Mouse (Mus musculus) midbrain, embryonic 16.5 days (tissue): ENCODE data around the gene Ribc1. TPM values are rescaled to one million over a fixed set of nuclear protein-coding genes. Genes with fewer than 3 reads are reported as not detected.
A peak's percentile ranks its signal among the peaks of the same experiment; 100 is the strongest.

ENCODE experiments used
- ATAC-seq: fragments of 200-750 bp; cut with Nextera tagmentation; 2 replicates; pipeline ENCODE4 v1.8.0; 2017; ENCODE audit warnings: moderate TSS enrichment
- H3K27ac ChIP-seq: fragments of 300-500 bp; sonication (generic); 2 replicates; pipeline ENCODE4 v1.5.1; 2014; ENCODE audit warnings: mild to moderate bottlenecking, low read length, mixed read lengths
- H3K27me3 ChIP-seq: fragments of 300-500 bp; sonication (generic); 2 replicates; pipeline ENCODE4 v1.6.1; 2014; ENCODE audit warnings: low read depth, low read length, mixed read lengths; ENCODE audit not compliant: control insufficient read depth, insufficient read depth
- H3K36me3 ChIP-seq: fragments of 300-500 bp; sonication (generic); 2 replicates; pipeline ENCODE4 v1.6.1; 2014; ENCODE audit warnings: mild to moderate bottlenecking, low read length, moderate library complexity, mixed read lengths; ENCODE audit not compliant: control insufficient read depth, insufficient read depth
- H3K4me1 ChIP-seq: fragments of 300-500 bp; sonication (generic); 2 replicates; pipeline ENCODE4 v1.6.1; 2014; ENCODE audit warnings: mild to moderate bottlenecking, low read length, mixed read lengths; ENCODE audit not compliant: control insufficient read depth, insufficient read depth
- H3K4me2 ChIP-seq: fragments of 300-500 bp; sonication (generic); 2 replicates; pipeline ENCODE4 v1.6.1; 2014; ENCODE audit warnings: mild to moderate bottlenecking, low read length, mixed read lengths
- H3K4me3 ChIP-seq: fragments of 300-500 bp; sonication (generic); 2 replicates; pipeline ENCODE4 v1.5.1; 2014; ENCODE audit warnings: low read depth, mild to moderate bottlenecking, low read length, moderate library complexity, mixed read lengths
- H3K9ac ChIP-seq: fragments of 300-500 bp; sonication (generic); 2 replicates; pipeline ENCODE4 v1.6.1; 2014; ENCODE audit warnings: low read depth, low read length, mixed read lengths
- H3K9me3 ChIP-seq: fragments of 300-500 bp; sonication (generic); replicated peaks from 2 replicates; pipeline ENCODE4 v1.6.1; 2014; ENCODE audit warnings: mild to moderate bottlenecking, low read length, mixed read lengths; ENCODE audit not compliant: control insufficient read depth, poor library complexity, severe bottlenecking
- WGBS: fragments of 180-500 bp; shearing (Covaris S2); extraction: QIAGEN DNeasy Blood & Tissue Kit; methylation state at CpG from one replicate; pipeline ENCODE4 v1.1.7; 2014; 5-methylcytosine and 5-hydroxymethylcytosine counted together
- polyA plus RNA-seq: library from polyadenylated mRNA; unstranded; fragments of >200 nt; fragmentation: Nextera tagmentation; extraction: Ambion mirVana; gene quantifications from 2 replicates; pipeline ENCODE4 v1.2.1, GENCODE M21; 2015

Ribc1 gene
- polyA plus RNA-seq, 1 experiment from 2014 or later: 1.9 TPM

DNA sequence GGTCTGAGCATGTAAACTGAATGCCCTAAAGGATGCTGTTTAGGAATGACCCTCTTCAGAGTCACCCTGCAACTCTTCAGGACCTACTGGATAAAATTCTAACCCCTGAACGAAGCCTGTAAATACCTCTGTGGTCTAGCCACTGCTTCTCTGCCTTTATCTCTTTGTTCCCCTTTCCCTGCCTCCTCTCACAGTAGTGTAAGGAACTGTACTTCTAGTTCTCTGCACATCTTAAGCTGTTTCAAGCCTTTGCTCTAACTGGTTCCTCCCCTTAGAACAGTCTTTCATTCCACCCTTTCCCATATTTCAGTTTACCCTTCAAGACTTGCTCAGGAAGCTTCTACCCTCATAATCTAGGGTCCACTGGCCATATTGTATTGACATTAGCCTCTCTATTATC is 8.2 kb downstream of the Ribc1 start:
- H3K9me3 ChIP-seq: no peaks in the 10 kb centered on the region
- H3K27me3 ChIP-seq: peaks cover 14% of the 10 kb centered on the region
- no peak overlapping the region for H3K9ac ChIP-seq
- 89% methylated on average over 1 of the region's 1 CpGs for WGBS
- no peaks in the 10 kb centered on the region; the same call in 1 of the 2 replicates for H3K4me1 ChIP-seq
- no peak overlapping the region for H3K4me3 ChIP-seq
- no peaks in the 10 kb centered on the region for H3K36me3 ChIP-seq
- ATAC-seq: no peak
- no peak overlapping the region for H3K4me2 ChIP-seq
- H3K27ac ChIP-seq: no peak overlapping the region

DNA sequence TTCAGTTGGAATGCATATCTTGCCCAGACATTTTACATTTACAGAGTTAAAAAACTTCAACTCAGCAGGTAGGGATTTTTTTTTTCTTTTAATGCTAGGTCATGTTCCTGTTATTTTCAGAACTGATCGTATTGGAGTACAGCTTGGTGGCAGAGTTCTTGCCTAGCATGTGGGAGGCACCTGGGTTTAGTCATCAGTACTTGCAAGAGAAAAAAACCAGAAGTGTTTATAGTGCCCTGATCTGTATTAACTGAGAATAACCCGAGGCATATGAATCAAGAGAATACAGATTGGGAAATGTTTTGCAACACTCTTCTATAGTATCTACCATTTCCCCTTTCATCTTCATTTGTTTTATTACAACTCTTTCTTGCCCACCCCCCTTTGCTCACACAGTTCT is 13.2 kb downstream of the Ribc1 start:
- Histone ChIP-seq H3K27me3 (peaks cover 27% of the 10 kb centered on the region), H3K27ac (no peak overlapping the region), H3K4me1 (peaks cover 2% of the 10 kb centered on the region; the same call in 1 of the 2 replicates), H3K9ac (no peak overlapping the region), H3K4me2 (peak overlapping the region; percentile 68; the same call in 1 of the 2 replicates), H3K36me3 (no peaks in the 10 kb centered on the region), H3K4me3 (peak overlapping the region; percentile 47), H3K9me3 (no peaks in the 10 kb centered on the region)
- 84% methylated on average over 2 of the region's 2 CpGs for WGBS
- no peak for ATAC-seq

DNA sequence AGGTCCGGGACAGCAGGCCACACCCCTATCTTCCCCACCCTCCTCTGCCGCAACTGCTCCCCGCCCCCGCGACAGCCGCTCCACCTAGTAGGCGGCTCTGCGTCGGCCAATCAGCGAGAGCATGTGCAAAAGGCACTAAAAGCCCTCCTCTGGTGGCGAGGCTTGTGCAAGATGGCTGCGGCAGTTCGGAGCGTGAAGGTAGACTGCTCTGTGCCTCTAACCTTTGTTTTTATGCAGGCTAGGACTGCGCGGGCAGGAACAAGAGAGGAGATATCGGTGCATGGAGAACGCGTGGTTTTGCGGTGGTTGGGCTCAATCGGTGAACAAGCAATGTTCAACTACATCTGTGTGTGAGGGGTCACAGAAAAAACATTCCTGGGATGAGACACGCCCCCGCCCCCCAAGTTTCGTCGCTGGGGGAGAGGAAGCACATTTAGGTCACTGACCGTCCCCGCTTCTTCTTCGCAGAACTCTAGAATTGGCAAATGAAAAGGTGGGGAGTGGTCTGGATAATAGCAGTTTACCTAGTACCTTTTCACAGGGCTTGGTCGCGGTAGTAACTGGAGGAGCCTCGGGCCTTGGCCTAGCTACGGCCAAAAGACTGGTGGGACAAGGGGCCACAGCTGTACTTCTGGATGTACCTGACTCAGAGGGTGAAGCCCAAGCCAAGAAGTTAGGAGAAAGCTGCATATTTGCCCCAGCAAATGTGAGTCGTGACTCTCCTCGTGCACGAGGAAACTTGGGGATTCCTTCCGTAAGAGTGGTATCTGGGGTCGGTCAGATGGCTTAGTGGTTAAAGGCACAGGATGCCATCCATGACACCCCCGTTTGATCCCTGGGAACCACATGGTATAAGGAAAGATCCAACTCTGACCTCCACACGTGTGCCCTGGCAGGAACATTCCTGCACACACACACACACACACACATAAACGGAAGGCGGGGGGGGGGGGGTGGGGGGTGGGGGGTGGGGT is 14.1 kb downstream of the Ribc1 start, which contains the start of gene Hsd17b10:
Gene Hsd17b10, plus strand, starts transcription at position 109 of the 974 bp plus-strand sequence.
- H3K4me2 ChIP-seq: peak within 1 kb of the TSS; percentile 68
- H3K4me3 ChIP-seq: peak within 1 kb of the TSS; percentile 47
- H3K4me1 ChIP-seq: peaks cover 2% of the 10 kb centered on the region; the same call in 1 of the 2 replicates
- H3K27me3 ChIP-seq: peaks cover 25% of the 10 kb centered on the region
- peak; percentile 98 for ATAC-seq
- H3K9ac ChIP-seq: peak within 1 kb of the TSS; percentile 55
- no peaks in the 10 kb centered on the region for H3K9me3 ChIP-seq
- peak within 1 kb of the TSS; percentile 58 for H3K27ac ChIP-seq
- WGBS: 15% methylated on average over 38 of the region's 41 CpGs
- H3K36me3 ChIP-seq: no peaks in the 10 kb centered on the region

DNA sequence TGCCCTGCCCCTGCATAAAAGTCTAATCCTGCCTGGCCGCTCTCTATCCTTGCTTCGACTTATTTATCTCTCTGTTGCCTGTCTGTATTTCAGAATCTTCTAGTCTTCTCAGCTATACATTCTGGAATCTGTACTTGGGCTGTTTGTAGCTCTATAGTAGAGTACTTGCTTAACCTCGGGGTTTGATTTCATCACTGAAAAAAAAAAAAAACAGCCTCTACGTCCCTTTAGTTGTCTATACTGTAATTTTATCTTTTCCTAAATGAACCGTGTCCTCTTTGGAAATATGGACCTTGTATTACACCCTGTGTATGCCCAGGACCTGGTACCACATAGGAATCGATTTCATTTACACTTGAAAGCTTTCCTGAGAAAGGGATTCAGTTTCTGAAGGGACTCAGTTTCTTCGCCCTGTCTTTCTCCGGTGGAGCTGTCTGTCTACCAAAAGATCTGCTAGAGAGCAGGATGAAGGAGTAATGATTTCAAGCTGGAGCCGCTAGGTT is 14.9 kb downstream of the Ribc1 start:
- WGBS: 37% methylated on average over 9 of the region's 9 CpGs
- H3K4me2 ChIP-seq: peak overlapping the region; percentile 68
- H3K27me3 ChIP-seq: peaks cover 27% of the 10 kb centered on the region
- H3K4me1 ChIP-seq: peaks cover 2% of the 10 kb centered on the region; the same call in 1 of the 2 replicates
- ATAC-seq: no peak
- H3K9ac ChIP-seq: peak overlapping the region; percentile 44; the same call in 1 of the 2 replicates
- no peak overlapping the region for H3K27ac ChIP-seq
- H3K36me3 ChIP-seq: no peaks in the 10 kb centered on the region
- peak overlapping the region; percentile 47 for H3K4me3 ChIP-seq
- H3K9me3 ChIP-seq: no peaks in the 10 kb centered on the region

DNA sequence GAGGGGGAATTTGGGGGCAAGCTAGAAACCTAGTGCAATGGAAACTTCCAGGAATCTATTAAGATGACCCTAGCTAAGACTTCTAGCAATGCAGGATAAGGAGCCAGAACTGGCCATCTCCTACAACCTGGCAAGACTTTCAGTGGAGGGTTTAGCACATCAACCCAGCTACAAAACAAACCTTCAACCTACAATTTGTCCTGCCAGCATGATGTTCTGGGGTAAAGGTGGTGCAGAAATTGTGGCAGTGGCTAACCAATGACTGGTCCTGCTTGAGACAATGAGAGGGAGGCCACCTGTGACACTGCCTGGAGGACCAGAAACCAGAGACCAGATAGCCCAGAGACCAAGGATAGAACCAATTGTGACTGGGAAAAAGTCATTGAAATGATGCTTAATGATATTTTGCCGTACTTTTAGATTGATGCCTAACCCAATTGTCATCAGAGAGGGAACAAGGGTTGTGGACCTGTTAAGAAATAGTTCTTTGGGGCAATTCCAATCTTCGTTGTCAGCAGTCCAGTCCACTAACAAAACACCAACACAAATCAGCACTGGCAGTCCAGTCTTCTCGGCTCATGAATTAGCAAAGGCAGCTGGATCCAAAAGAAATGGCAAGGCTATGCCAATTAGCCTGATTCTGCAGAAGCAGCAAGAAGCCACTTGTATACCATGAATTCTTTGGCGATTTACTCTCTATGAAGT is 16.9 kb downstream of the Ribc1 start:
- 64% methylated on average over 4 of the region's 4 CpGs for WGBS
- H3K4me3 ChIP-seq: no peak overlapping the region
- ATAC-seq: no peak
- H3K36me3 ChIP-seq: no peaks in the 10 kb centered on the region
- peaks cover 2% of the 10 kb centered on the region; the same call in 1 of the 2 replicates for H3K4me1 ChIP-seq
- H3K4me2 ChIP-seq: no peak overlapping the region
- H3K27ac ChIP-seq: no peak overlapping the region
- H3K27me3 ChIP-seq: peaks cover 23% of the 10 kb centered on the region
- H3K9ac ChIP-seq: no peak overlapping the region
- H3K9me3 ChIP-seq: no peaks in the 10 kb centered on the region

Other genes with a start within 250 kb of the Ribc1 start
- gene Huwe1, start 215.5 kb downstream of the Ribc1 start, polyA plus RNA-seq: 46.3 and 55.9 TPM in 2 replicates
- gene Hsd17b10, start 14.4 kb downstream of the Ribc1 start, polyA plus RNA-seq: 94.1 and 102 TPM in 2 replicates
- 72.9 and 84.0 TPM in 2 replicates for gene Smc1a, start 133 bp upstream of the Ribc1 start, polyA plus RNA-seq
- 4.9 and 5.1 TPM in 2 replicates for gene Iqsec2, start 128.0 kb upstream of the Ribc1 start, polyA plus RNA-seq
- gene Kdm5c, start 216.7 kb upstream of the Ribc1 start, polyA plus RNA-seq: 33.4 and 36.6 TPM in 2 replicates